Mouse (Mus musculus): ENCODE results near the gene 2900026A02Rik. TPM values are rescaled to one million over a fixed set of nuclear protein-coding genes. Genes with fewer than 3 reads are reported as not detected.

The 2900026A02Rik gene
- 26.0 TPM for polyA plus RNA-seq (2021)

DNA sequence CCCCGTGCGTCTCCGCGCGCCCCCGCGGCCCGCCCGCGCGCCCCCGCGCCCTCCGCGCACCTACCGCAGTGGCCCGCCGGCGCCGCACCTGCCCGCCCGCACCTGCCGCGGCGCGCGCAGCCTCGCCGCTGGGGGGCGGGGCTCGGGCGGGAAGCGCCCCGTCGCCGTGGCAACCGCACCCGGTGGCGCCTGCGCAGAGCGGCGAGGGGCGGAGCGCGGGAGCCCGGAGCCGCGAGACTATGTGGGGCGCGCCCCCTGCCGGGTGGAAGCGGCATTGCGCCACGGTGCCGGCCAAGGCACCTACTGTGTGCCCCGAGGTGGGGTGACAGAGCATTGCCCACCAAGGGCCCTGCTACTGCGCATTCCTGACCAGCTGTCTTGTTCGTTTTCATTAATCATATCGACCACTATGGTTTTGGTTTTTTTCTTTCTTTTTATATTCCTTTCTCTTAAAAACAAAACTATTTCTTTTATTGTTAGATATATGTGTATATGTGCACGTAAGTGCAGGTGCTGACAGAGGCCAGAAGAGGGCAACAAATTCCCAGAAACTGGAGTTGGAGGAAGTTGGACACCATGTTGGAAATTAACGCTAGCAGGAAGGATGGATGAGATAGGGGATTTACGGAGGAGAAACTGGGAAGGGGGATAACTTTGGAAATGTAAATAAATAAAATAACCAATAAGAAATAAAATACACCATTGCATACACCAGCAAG is at the start of gene 2900026A02Rik:
Gene 2900026A02Rik (minus strand): TSS at position 90 of the 719 bp plus-strand sequence.
- in situ Hi-C loops (cut with MboI; ENCODE audit: low pct_unique_long_range_greater_than_20kb) = loop anchor here (5.0 to 25.0 kb wide), 2 partner anchors 39 to 666 kb away; no protein-coding TSS in a partner anchor
- ATAC-seq = no peak
- no peak for TF ChIP-seq CTCF (IDR thresholded peaks at IDR 0.05)
- DNase-seq (ENCODE audit: low read depth, low spot score) = no peak
- CTCF ChIA-PET = interaction anchor here (0.9 to 4.1 kb wide), 9 partner anchors 9 to 122 kb away, joined by 3 to 36 read pairs (median 4); no protein-coding TSS in a partner anchor
- no peaks in the 10 kb centered on the region for H3K27me3 ChIP-seq
- POLR2A ChIA-PET = interaction anchor here (0.9 to 1.2 kb wide), 2 partner anchors 42 to 122 kb away, joined by 3 to 4 read pairs; no protein-coding TSS in a partner anchor

- CTCF ChIA-PET = no interaction called here
- no peak for TF ChIP-seq CTCF (IDR thresholded peaks at IDR 0.05)
- POLR2A ChIA-PET = no interaction called here
- ATAC-seq = no peak
- no peak for DNase-seq (ENCODE audit: low read depth, low spot score)
- in situ Hi-C loops (cut with MboI; ENCODE audit: low pct_unique_long_range_greater_than_20kb) = no loop called here
- H3K27me3 ChIP-seq = no peaks in the 10 kb centered on the region
These were observed 49.0 kb upstream of the 2900026A02Rik start for GRCm38 (mm10) chr5:113270043-113270442.

DNA sequence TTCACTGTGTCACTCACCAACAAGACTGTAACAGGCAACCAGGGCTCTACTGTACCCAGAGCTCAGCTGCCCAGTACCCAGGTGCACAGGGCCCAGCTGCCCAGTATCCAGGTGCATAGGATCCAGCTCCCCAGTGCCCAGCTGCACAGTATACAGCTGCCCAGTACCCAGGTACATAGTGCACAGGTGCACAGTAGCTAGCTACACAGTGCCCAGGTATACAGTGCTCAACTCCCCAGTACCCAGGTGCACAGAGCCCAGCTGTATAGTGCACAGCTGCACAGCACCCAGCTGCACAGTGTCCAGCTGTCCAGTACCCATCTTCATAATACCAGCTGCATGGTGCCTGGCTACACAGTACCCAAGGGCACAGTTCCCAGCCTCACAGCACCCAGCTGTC is 47.2 kb upstream of the 2900026A02Rik start:
- ChIA-PET CTCF (interaction anchor here (1.4 kb wide), 1 partner anchor 8 kb away, joined by 3 read pairs; no protein-coding TSS in a partner anchor), POLR2A (interaction anchor here (0.5 kb wide), 1 partner anchor 14 kb away, joined by 4 read pairs; no protein-coding TSS in a partner anchor)
- no peak for DNase-seq (ENCODE audit: low read depth, low spot score)
- no peaks in the 10 kb centered on the region for H3K27me3 ChIP-seq
- TF ChIP-seq CTCF (IDR thresholded peaks at IDR 0.05) = no peak
- ATAC-seq = no peak
- in situ Hi-C loops (cut with MboI; ENCODE audit: low pct_unique_long_range_greater_than_20kb) = no loop called here

DNA sequence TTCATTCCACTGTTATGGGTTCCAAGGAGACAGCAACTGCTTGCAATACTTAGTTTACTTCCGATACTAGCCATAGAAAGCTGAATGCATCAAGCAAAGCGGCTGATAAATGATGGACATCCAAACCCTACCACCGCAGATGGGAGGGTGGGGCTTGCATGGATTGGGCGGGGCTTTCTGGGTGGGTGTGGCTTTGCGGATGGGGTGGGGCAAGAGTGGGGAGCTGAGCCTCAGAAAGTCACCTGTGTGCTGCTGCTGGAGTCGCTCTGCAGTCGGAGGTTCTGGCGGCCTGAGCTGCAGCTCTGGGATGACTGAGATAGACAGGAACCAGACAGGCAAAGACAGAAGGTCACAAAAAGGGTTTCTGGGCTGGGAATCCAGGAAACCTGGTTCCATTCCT is 44.6 kb upstream of the 2900026A02Rik start:
- ATAC-seq (no peak), DNase-seq (ENCODE audit: low read depth, low spot score) (no peak)
- in situ Hi-C loops (cut with MboI; ENCODE audit: low pct_unique_long_range_greater_than_20kb) = no loop called here
- CTCF ChIA-PET = no interaction called here
- POLR2A ChIA-PET = no interaction called here
- H3K27me3 ChIP-seq = no peaks in the 10 kb centered on the region
- TF ChIP-seq CTCF (IDR thresholded peaks at IDR 0.05) = no peak

DNA sequence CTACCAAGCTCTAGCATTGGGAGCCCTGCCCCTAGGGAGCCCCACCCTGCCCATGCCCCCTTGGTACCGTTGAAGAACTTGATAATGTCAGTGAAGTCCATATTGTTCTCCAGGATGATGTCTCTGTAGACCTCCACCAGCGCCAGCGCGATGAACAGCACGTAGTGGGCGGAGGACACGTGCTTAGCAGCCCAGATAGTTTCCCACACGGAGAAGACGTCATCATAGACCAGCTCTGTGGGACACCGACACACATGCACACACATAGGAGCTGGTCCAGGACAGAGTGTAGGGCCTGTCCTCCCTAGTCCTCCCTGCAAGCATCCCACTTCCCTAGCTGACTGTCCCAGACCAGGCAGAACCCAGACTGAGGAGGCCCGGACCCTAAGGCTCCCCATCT is 29.8 kb upstream of the 2900026A02Rik start:
- ATAC-seq (no peak), DNase-seq (ENCODE audit: low read depth, low spot score) (no peak)
- TF ChIP-seq CTCF (IDR thresholded peaks at IDR 0.05) = no peak
- POLR2A ChIA-PET = no interaction called here
- in situ Hi-C loops (cut with MboI; ENCODE audit: low pct_unique_long_range_greater_than_20kb) = no loop called here
- CTCF ChIA-PET = no interaction called here
- H3K27me3 ChIP-seq = peaks cover 6% of the 10 kb centered on the region

- ChIA-PET CTCF (interaction anchor here (0.6 kb wide), 1 partner anchor 17 kb away, joined by 3 read pairs; no protein-coding TSS in a partner anchor), POLR2A (no interaction called here)
- H3K27me3 ChIP-seq = peaks cover 6% of the 10 kb centered on the region
- ATAC-seq = no peak
- DNase-seq (ENCODE audit: low read depth, low spot score) = no peak
- TF ChIP-seq CTCF (IDR thresholded peaks at IDR 0.05) = no peak
- in situ Hi-C loops (cut with MboI; ENCODE audit: low pct_unique_long_range_greater_than_20kb) = loop anchor here (25.0 kb wide), 1 partner anchor 812 kb away; the partner anchor contains the start of gene Gm6588
These were observed 28.4 kb upstream of the 2900026A02Rik start for GRCm38 (mm10) chr5:113249263-113249930.

- in situ Hi-C loops (cut with MboI; ENCODE audit: low pct_unique_long_range_greater_than_20kb) = loop anchor here (25.0 kb wide), 1 partner anchor 793 kb away; the partner anchor contains the start of gene Gm6588
- POLR2A ChIA-PET = no interaction called here
- CTCF ChIA-PET = interaction anchor here (1.2 kb wide), 1 partner anchor 130 kb away, joined by 3 read pairs; no protein-coding TSS in a partner anchor
- DNase-seq (ENCODE audit: low read depth, low spot score) (no peak), ATAC-seq (no peak)
- H3K27me3 ChIP-seq = no peaks in the 10 kb centered on the region
- no peak for TF ChIP-seq CTCF (IDR thresholded peaks at IDR 0.05)
These were observed 9.2 kb upstream of the 2900026A02Rik start for GRCm38 (mm10) chr5:113230196-113230595.

DNA sequence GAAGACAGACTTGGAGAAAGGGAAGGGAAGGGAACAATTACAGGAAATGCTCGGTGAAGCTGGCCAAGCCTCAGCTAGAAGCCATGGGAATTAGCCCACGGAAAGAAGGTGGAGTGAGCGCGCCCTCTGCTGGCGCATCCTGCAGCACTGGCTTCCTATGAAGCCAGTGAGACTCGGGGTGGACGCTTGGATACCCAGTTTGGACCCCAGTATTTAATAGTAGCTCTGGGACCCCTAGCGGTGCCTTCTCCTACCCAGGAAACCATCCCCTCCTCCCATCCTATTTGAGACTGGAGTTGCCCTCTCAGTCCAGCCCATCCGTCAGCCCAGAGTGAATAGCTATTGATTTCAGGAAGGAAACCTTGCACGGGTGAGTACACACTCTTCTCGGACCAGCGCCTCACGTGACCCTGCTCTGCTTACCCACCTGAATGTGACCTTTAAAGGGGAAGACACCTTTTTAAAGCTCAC is 5.6 kb upstream of the 2900026A02Rik start, which contains the start of gene Tmem211:
Gene Tmem211 (plus strand): TSS at position 278 of the 471 bp plus-strand sequence.
- POLR2A ChIA-PET = interaction anchor here (1.5 to 1.6 kb wide), 2 partner anchors 46 to 127 kb away, joined by 4 read pairs; no protein-coding TSS in a partner anchor

GRCm38 (mm10) chr5:113225686-113226435 is 4.8 kb upstream of the 2900026A02Rik start:
- in situ Hi-C loops (cut with MboI; ENCODE audit: low pct_unique_long_range_greater_than_20kb) = loop anchor here (5.0 to 25.0 kb wide), 3 partner anchors 129 to 789 kb away; partner anchors contain the start of gene Gm6588
- H3K27me3 ChIP-seq = no peaks in the 10 kb centered on the region
- ATAC-seq = no peak
- ChIA-PET CTCF (interaction anchor here (0.7 to 2.9 kb wide), 23 partner anchors 8 to 134 kb away, joined by 3 to 30 read pairs (median 6); no protein-coding TSS in a partner anchor), POLR2A (interaction anchor here (0.7 to 1.6 kb wide), 3 partner anchors 17 to 126 kb away, joined by 3 to 4 read pairs (median 4); no protein-coding TSS in a partner anchor)
- TF ChIP-seq CTCF (IDR thresholded peaks at IDR 0.05) = no peak
- no peak for DNase-seq (ENCODE audit: low read depth, low spot score)

More for the DNA sequence above, 5.6 kb upstream of the 2900026A02Rik start, which contains the start of gene Tmem211:
- ATAC-seq (peak; percentile 94), DNase-seq (ENCODE audit: low read depth, low spot score) (peak; percentile 71)
- in situ Hi-C loops (cut with MboI; ENCODE audit: low pct_unique_long_range_greater_than_20kb) = loop anchor here (5.0 to 25.0 kb wide), 3 partner anchors 129 to 789 kb away; partner anchors contain the start of gene Gm6588
- H3K27me3 ChIP-seq = no peaks in the 10 kb centered on the region
- no peak for TF ChIP-seq CTCF (IDR thresholded peaks at IDR 0.05)
- CTCF ChIA-PET = interaction anchor here (0.7 to 2.9 kb wide), 29 partner anchors 10 to 135 kb away, joined by 3 to 30 read pairs (median 5); no protein-coding TSS in a partner anchor

Data from Patski (cell line).